Mouse (Mus musculus) small intestine, adult 2 months (tissue): ENCODE measurements around the gene Wdr54.

ENCODE experiments used
- CTCF ChIP-seq: fragments of 200-500 bp; IDR thresholded peaks from 2 replicates; pipeline ENCODE4 v1.5.1; 2012; ENCODE audit warnings: low read depth, mild to moderate bottlenecking, control low read depth, inconsistent platforms, low read length, moderate library complexity, mixed read lengths; ENCODE audit not compliant: insufficient replicate concordance, insufficient read length; ENCODE audit errors: extremely low read depth
- POLR2A ChIP-seq: fragments of 200-500 bp; IDR thresholded peaks from 2 replicates; pipeline ENCODE4 v1.6.1; 2012; ENCODE audit warnings: low read depth, mild to moderate bottlenecking, control low read depth, inconsistent platforms, low read length, moderate library complexity

- TF ChIP-seq CTCF (no peak), POLR2A (peak; percentile 86)
These were observed 47.2 kb downstream of the Wdr54 start, which contains the start of gene Mrpl53 for GRCm38 (mm10) chr6:83108762-83109668.
